Mouse (Mus musculus): ENCODE data around the gene Surf2. TPM values are rescaled to one million over a fixed set of nuclear protein-coding genes. Genes with fewer than 3 reads are reported as not detected.

Gene Surf2
- polyA plus RNA-seq, 1 experiment from 2014 or later = 33.2 TPM

DNA sequence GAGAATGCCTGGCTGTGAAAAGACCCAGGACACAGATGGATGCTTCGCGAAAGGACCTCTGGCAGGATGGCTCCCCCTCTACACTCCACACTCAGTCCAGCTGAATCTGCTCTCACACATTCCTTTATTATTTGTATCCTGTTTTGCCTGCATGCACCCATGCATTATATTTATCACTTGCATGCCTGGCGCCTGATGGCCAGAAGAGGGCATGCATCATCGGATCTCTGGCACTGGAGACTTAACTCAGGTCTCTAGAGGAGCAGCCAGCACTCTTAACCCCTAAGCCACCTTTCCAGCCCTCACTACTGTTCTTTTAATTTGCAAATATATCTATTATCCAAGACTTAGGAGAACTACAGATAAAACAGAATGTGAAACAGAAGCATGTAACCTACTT, 44.6 kb downstream of the Surf2 start:
- Histone ChIP-seq H3K27me3 (replicated peaks; ENCODE audit: control insufficient read depth, insufficient read depth, low read length) (no peaks in the 10 kb centered on the region), H3K36me3 (ENCODE audit: control insufficient read depth, insufficient read depth) (peaks cover 54% of the 10 kb centered on the region), H3K9me3 (ENCODE audit: control insufficient read depth) (no peaks in the 10 kb centered on the region), H3K9ac (ENCODE audit: low read depth, low read length) (no peak overlapping the region), H3K4me3 (ENCODE audit: low read depth, low read length) (no peak overlapping the region), H3K4me2 (replicated peaks; ENCODE audit: low read depth) (no peak overlapping the region), H3K4me1 (replicated peaks; ENCODE audit: control insufficient read depth, insufficient read depth, low read length) (0 out of 2 replicates have a peak, but pooled peaks cover 3% of the 10 kb centered on the region), H3K27ac (ENCODE audit: low read depth, low read length) (no peak overlapping the region)
- WGBS = 72% methylated on average over 4 of the region's 4 CpGs
- ATAC-seq = no peak
- peak; percentile 66 for TF ChIP-seq CTCF (IDR thresholded peaks at IDR 0.05; ENCODE audit: low read depth)

DNA sequence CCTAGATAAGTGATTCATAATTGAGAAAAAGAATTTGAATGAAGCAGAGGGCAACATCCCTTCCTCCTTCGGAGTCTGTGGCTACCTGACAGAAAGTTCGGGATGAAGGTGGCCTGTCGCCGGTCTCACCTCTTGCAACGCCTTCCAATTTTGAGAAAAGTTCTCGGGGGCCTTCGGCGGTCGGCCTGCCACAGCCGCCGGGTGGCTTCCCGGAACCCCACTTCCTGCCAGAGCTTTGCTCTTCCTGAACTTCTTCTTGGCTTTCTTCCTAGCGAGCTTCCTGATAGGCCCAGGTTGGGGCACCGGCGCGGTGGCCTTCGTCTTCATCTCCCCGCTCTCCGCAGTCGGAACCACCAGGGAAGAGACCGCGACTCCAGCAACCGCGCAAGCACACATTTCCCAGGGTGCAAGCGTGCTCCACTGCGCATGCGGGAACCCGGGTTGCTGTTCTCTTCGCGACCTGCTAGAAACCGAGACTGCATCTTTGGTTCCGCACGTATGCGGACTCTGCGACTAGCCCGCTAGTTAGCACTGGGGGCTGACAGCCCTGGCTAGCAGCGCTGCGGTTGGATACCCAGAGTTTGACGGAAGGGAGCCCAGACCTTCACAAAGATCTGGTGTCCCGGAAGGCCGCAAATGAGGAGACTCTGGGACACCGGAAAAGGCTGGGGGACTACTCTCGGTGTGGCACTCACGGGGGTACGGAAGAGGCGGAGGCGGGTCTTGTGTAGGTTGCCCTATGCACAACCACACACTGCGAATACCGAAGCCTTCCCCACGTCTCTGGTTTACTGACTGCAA, 48.0 kb downstream of the Surf2 start, which contains the start of gene Rexo4:
TSS of gene Rexo4 (minus strand) at position 464 of the 801 bp plus-strand sequence.
- peaks cover 26% of the 10 kb centered on the region for H3K36me3 ChIP-seq (ENCODE audit: control insufficient read depth, insufficient read depth)
- no peaks in the 10 kb centered on the region for H3K9me3 ChIP-seq (ENCODE audit: control insufficient read depth)
- H3K27ac ChIP-seq (ENCODE audit: low read depth, low read length) = peak within 1 kb of the TSS; percentile 99
- H3K27me3 ChIP-seq (replicated peaks; ENCODE audit: control insufficient read depth, insufficient read depth, low read length) = no peaks in the 10 kb centered on the region
- H3K4me2 ChIP-seq (replicated peaks; ENCODE audit: low read depth) = peak within 1 kb of the TSS; percentile 79
- no peak for TF ChIP-seq CTCF (IDR thresholded peaks at IDR 0.05; ENCODE audit: low read depth)
- under 1% methylated on average over 50 of the region's 50 CpGs for WGBS
- peak within 1 kb of the TSS; percentile 76 for H3K4me3 ChIP-seq (ENCODE audit: low read depth, low read length)
- peak; percentile 92 for ATAC-seq
- peak within 1 kb of the TSS; percentile 88 for H3K9ac ChIP-seq (ENCODE audit: low read depth, low read length)
- H3K4me1 ChIP-seq (replicated peaks; ENCODE audit: control insufficient read depth, insufficient read depth, low read length) = 0 out of 2 replicates have a peak, but pooled peaks cover 3% of the 10 kb centered on the region

DNA sequence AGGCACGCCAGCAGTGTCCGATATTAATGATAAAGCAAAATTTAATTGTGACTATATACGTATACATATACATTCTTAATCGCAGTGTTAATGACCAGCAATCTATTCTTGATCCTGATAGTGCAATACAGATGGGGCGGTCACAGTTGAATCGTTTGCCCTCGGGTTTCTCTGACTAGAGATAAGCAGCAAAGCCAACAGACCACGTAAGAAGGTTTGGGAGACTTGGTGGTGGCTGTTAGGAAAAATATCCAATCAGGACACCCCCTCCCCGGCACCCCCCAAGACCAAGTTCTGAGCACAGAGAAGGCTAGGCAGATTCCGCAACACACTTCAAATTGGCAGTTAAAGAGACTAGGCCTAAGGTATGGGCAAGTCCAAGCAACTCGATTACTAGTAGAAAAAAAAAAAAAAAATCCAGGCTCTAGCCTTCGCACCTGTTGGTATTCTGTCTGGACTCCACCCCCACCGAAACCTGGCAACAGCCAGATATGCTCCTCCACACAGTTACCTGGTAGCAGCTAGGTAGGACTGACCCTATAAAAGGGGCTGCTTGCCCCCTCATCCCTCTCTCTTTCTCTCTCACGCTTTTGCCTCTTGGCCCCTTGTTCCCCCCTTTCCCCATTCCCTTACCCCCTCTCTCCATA, 48.7 kb downstream of the Surf2 start:
- peak overlapping the region; percentile 88 for H3K9ac ChIP-seq (ENCODE audit: low read depth, low read length)
- peak overlapping the region; percentile 76 for H3K4me3 ChIP-seq (ENCODE audit: low read depth, low read length)
- 12% methylated on average over 14 of the region's 14 CpGs for WGBS
- no peaks in the 10 kb centered on the region for H3K27me3 ChIP-seq (replicated peaks; ENCODE audit: control insufficient read depth, insufficient read depth, low read length)
- ATAC-seq = peak; percentile 33
- H3K9me3 ChIP-seq (ENCODE audit: control insufficient read depth) = no peaks in the 10 kb centered on the region
- no peak for TF ChIP-seq CTCF (IDR thresholded peaks at IDR 0.05; ENCODE audit: low read depth)
- peak overlapping the region; percentile 79 for H3K4me2 ChIP-seq (replicated peaks; ENCODE audit: low read depth)
- H3K27ac ChIP-seq (ENCODE audit: low read depth, low read length) = peak overlapping the region; percentile 99
- H3K36me3 ChIP-seq (ENCODE audit: control insufficient read depth, insufficient read depth) = peaks cover 21% of the 10 kb centered on the region
- 0 out of 2 replicates have a peak, but pooled peaks cover 3% of the 10 kb centered on the region for H3K4me1 ChIP-seq (replicated peaks; ENCODE audit: control insufficient read depth, insufficient read depth, low read length)

DNA sequence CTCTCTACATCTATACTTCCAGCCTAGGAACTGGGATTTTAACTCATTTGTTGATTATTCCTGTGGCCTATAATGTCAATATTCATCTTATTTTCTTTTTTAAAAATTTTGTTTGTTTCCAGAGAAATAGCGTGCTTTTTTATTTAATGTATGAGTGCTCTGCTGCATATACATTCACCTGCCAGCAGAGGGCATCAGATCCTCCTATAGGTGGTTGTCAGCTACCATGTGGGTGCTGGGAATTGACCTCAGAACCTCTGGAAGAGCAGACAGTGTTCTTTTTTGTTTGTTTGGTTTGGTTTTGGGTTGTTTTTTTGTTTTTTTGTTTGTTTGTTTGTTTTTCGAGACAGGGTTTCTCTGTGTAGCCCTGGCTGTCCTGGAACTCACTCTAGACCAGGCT, 51.1 kb downstream of the Surf2 start:
- 75% methylated on average over 2 of the region's 2 CpGs for WGBS
- Histone ChIP-seq H3K36me3 (ENCODE audit: control insufficient read depth, insufficient read depth) (peaks cover under 1% of the 10 kb centered on the region; the same call in 1 of the 2 replicates), H3K4me3 (ENCODE audit: low read depth, low read length) (no peak overlapping the region), H3K4me1 (replicated peaks; ENCODE audit: control insufficient read depth, insufficient read depth, low read length) (0 out of 2 replicates have a peak, but pooled peaks cover 3% of the 10 kb centered on the region), H3K9me3 (ENCODE audit: control insufficient read depth) (no peaks in the 10 kb centered on the region), H3K27ac (ENCODE audit: low read depth, low read length) (no peak overlapping the region), H3K4me2 (replicated peaks; ENCODE audit: low read depth) (no peak overlapping the region), H3K9ac (ENCODE audit: low read depth, low read length) (no peak overlapping the region), H3K27me3 (replicated peaks; ENCODE audit: control insufficient read depth, insufficient read depth, low read length) (no peaks in the 10 kb centered on the region)
- ATAC-seq = no peak
- TF ChIP-seq CTCF (IDR thresholded peaks at IDR 0.05; ENCODE audit: low read depth) = peak; percentile 45

Other genes starting within 250 kb of the Surf2 start
- gene Lcn4, start 245.1 kb upstream of the Surf2 start, polyA plus RNA-seq (2015; fragmentation: Nextera tagmentation; extraction: Ambion mirVana) = not detected in 2 replicates
- 0.07 TPM in 1 of 2 replicates, not detected in the other for gene Abo, start 51.4 kb upstream of the Surf2 start, polyA plus RNA-seq (2015; fragmentation: Nextera tagmentation; extraction: Ambion mirVana)
- gene Surf6, start 13.5 kb upstream of the Surf2 start, polyA plus RNA-seq (2015; fragmentation: Nextera tagmentation; extraction: Ambion mirVana) = 11.7 and 12.8 TPM in 2 replicates
- 19.8 and 20.2 TPM in 2 replicates for gene Med22, start 5.7 kb upstream of the Surf2 start, polyA plus RNA-seq (2015; fragmentation: Nextera tagmentation; extraction: Ambion mirVana)
- 407 and 410 TPM in 2 replicates for gene Rpl7a, start 5.6 kb upstream of the Surf2 start, polyA plus RNA-seq (2015; fragmentation: Nextera tagmentation; extraction: Ambion mirVana)
- gene Surf1, start 163 bp downstream of the Surf2 start, polyA plus RNA-seq (2015; fragmentation: Nextera tagmentation; extraction: Ambion mirVana) = 59.8 and 65.3 TPM in 2 replicates
- 379 TPM in 2 replicates for gene Surf4, start 17.6 kb downstream of the Surf2 start, polyA plus RNA-seq (2015; fragmentation: Nextera tagmentation; extraction: Ambion mirVana)
- gene Stkld1, start 17.7 kb downstream of the Surf2 start, polyA plus RNA-seq (2015; fragmentation: Nextera tagmentation; extraction: Ambion mirVana) = 0.07 and 0.10 TPM in 2 replicates
- 29.4 and 30.1 TPM in 2 replicates for gene Rexo4, start 48.0 kb downstream of the Surf2 start, polyA plus RNA-seq (2015; fragmentation: Nextera tagmentation; extraction: Ambion mirVana)
- gene Adamts13, start 57.0 kb downstream of the Surf2 start, polyA plus RNA-seq (2015; fragmentation: Nextera tagmentation; extraction: Ambion mirVana) = 0.20 and 0.22 TPM in 2 replicates
- gene Cacfd1, start 93.6 kb downstream of the Surf2 start, polyA plus RNA-seq (2015; fragmentation: Nextera tagmentation; extraction: Ambion mirVana) = 41.5 and 42.8 TPM in 2 replicates
- 0.59 and 0.93 TPM in 2 replicates for gene Slc2a6, start 111.6 kb downstream of the Surf2 start, polyA plus RNA-seq (2015; fragmentation: Nextera tagmentation; extraction: Ambion mirVana)
- not detected in 2 replicates for gene Mymk, start 155.8 kb downstream of the Surf2 start, polyA plus RNA-seq (2015; fragmentation: Nextera tagmentation; extraction: Ambion mirVana)
- 1.0 and 1.3 TPM in 2 replicates for gene Adamtsl2, start 163.0 kb downstream of the Surf2 start, polyA plus RNA-seq (2015; fragmentation: Nextera tagmentation; extraction: Ambion mirVana)
- gene Fam163b, start 226.1 kb downstream of the Surf2 start, polyA plus RNA-seq (2015; fragmentation: Nextera tagmentation; extraction: Ambion mirVana) = 0.10 TPM in 2 replicates
- gene Dbh, start 248.9 kb downstream of the Surf2 start, polyA plus RNA-seq (2015; fragmentation: Nextera tagmentation; extraction: Ambion mirVana) = 0.65 and 0.84 TPM in 2 replicates

Measured in intestine, postnatal 0 days (tissue).